Mouse (Mus musculus) lung, postnatal 0 days (tissue): ENCODE measurements around the gene Vmn1r3.

Experiments
- CTCF ChIP-seq: IDR thresholded peaks from 2 replicates; pipeline ENCODE4 v1.5.1; 2016; ENCODE audit warnings: antibody characterized with exemption, mild to moderate bottlenecking
- EP300 ChIP-seq: IDR thresholded peaks from 2 replicates; pipeline ENCODE4 v1.6.1; 2016; ENCODE audit warnings: antibody characterized with exemption, mild to moderate bottlenecking, control low read depth

GRCm38 (mm10) chr4:3165046-3165445 is 20.1 kb downstream of the Vmn1r3 start:
- TF ChIP-seq CTCF: no peak
- TF ChIP-seq EP300: no peak
